Mouse (Mus musculus): ENCODE data around the gene Trim67.
"Not testable (repeated sequence)": the region's sequence is repeated elsewhere in the genome, so short reads cannot be mapped to it uniquely, and the experiment has no call there.

Gene Trim67

GRCm38 (mm10) chr8:124831941-124832340 is 39.0 kb downstream of the Trim67 start:
- DNase-seq (ENCODE audit: low read depth, low spot score): no peak

GRCm38 (mm10) chr8:124833430-124834205 is 40.7 kb downstream of the Trim67 start:
- no peak for DNase-seq (ENCODE audit: low read depth, low spot score)

DNA sequence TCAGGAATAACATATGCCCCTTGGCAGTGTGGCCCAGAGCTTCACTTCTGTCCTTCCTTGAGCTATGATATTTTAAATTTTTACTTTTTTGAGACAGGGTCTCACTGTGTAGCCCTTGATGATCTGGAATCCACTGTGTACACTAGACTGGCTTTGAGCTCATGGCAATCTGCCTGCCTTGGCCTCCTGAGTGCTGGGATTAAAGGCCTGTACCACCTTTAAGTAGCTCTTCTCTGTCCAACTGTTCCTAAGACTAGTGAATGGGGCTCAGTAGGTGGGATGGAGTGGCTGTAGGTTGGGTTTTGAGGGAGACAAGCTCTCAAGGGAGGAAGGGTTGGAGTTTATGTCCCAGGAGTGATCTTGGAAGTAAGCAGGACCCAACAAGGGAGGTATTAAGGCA is 43.0 kb downstream of the Trim67 start:
- DNase-seq (ENCODE audit: low read depth, low spot score): no peak

- no peak for DNase-seq (ENCODE audit: low read depth, low spot score)
Observed at GRCm38 (mm10) chr8:124836273-124836672, 43.4 kb downstream of the Trim67 start.

DNA sequence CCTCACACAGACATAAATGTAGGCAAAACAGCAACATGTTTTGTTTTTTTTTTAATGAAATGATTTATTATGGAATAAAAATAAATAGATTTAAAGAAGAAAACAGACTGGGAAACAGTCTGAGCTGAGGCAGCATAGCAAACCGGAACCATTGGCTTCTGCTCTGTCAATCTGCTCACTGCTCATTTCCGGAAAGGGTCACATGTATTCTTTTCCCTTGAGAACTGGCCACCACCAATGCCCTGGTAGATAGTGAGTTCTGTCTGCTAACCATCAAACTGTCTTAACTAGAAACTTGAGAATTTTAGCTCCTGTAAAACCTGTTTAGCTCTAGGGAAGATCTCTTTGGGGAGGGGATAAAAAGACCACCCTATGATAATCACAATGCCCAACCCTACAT is 44.0 kb downstream of the Trim67 start:
- DNase-seq (ENCODE audit: low read depth, low spot score): no peak

DNA sequence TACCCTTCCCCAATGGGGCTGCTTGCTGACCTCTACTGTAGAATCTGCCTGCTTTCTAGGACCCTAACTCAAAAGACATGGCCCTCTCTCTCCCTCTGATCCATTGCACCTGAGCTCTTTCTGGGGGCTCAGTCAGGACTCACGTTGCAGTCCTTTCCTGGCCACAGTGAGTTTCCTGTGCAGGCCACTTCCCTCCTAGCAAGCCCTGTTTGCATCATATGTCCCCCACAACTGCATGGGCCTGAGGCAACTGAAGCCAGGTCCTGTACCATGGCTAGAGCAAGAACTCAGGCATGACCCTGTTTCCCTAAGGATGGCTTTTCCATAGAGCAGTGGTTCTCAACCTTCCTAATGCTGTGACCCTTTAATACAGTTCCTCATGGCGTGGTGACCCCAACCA is 45.1 kb downstream of the Trim67 start:
- no peak for DNase-seq (ENCODE audit: low read depth, low spot score)

DNA sequence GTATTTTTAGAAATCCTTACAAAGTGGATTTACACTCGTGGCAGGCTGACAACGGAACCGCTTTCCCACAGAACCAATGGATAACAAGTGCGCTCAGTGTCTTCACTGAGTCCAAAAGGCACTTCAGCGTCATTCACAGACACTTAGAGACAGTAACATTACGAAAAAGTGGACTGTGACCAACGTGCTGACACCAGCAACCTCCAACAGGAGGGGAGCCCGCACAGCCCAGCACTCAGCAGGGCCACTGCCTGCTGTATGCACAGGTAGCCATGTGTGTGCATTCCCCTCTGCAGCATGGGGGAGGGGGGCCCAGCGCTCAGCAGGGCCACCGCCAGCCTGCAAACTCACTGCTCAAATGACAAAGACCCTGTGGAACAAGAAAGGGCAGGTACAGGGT is 46.5 kb downstream of the Trim67 start:
- DNase-seq (ENCODE audit: low read depth, low spot score): no peak

GRCm38 (mm10) chr8:124840900-124841299 is 48.0 kb downstream of the Trim67 start:
- DNase-seq (ENCODE audit: low read depth, low spot score): no peak

- no peak for DNase-seq (ENCODE audit: low read depth, low spot score)
Observed at GRCm38 (mm10) chr8:124841775-124842174, 48.9 kb downstream of the Trim67 start.

DNA sequence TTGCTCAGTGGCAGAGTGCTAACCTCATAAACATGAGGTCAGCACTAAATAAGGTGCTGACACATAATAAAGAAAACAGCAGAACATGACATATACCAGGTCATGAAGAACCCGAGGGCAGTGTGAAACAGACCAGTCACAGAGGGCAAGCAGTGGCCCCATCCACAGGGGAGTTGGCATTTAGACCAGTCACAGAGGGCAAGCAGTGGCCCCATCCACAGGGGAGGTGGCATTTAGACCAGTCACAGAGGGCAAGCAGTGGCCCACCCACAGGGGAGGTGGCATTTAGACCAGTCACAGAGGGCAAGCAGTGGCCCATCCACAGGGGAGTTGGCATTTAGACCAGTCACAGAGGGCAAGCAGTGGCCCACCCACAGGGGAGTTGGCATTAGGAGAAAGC is 50.0 kb downstream of the Trim67 start:
- not testable (repeated sequence) for DNase-seq (ENCODE audit: low read depth, low spot score)

DNA sequence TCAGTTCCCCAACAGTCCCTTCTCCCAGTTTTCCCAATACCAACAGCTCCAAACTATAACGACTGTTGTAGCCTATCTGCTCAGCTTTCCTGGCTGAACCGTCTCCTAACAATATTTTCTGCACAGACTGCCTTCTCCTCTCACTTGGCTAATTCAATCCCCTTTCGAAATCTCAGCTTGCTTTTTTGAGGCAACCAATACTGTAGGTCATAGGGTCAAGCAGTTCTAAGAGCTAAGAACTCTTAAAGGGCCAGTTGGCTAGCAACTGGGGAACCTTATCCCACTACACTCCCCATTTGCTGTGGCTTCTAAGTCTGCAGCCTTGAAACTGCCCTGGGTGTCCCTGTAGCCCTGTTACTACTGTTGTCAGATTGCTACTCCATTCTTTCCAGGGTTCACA is 52.2 kb downstream of the Trim67 start:
- no peak for DNase-seq (ENCODE audit: low read depth, low spot score)

DNA sequence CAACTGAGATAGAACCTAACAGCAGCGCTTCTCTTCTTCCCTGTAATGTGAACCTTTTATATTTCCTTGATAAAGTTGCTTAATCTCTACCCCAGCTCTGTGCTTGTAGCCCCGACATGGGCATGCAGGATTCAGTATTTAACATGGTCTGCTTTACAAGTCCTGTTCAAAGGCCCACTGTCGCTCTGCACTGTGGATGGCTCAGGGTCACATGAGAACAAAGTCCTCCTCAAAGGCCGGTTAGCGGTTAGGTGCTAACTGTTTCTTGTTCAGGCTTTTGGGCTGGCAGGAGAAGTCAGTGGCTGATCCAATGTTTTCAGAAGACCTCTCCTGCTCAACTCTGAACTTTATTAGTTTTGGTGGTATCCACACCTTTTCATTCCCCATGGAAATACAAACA is 52.7 kb downstream of the Trim67 start:
- no peak for DNase-seq (ENCODE audit: low read depth, low spot score)

DNA sequence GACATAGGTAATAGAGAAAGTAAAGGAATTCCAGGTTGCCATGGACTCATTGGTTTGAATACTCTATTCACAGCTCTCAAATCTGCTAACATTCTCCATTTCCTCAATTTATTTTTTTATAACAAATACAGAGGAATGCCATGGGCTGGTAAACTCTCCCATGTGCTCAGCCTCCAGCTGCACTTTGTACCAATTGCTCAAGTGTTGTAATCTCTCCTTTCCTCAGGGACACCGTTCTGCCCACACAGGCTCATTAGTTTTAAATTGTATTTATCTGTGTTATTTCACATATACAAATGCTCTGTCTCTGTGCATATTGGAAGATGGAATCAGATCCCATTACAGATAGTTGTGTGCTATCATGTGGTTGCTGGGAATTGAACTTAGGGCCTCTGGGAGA is 60.6 kb downstream of the Trim67 start:
- no peak for DNase-seq (ENCODE audit: low read depth, low spot score)

GRCm38 (mm10) chr8:124859466-124859865 is 66.6 kb downstream of the Trim67 start:
- DNase-seq (ENCODE audit: low read depth, low spot score): no peak

- no peak for DNase-seq (ENCODE audit: low read depth, low spot score)
Observed at GRCm38 (mm10) chr8:124860188-124860587, 67.3 kb downstream of the Trim67 start.

- peak; percentile 93 for DNase-seq (ENCODE audit: low read depth, low spot score)
Observed at GRCm38 (mm10) chr8:124862321-124863162, 69.7 kb downstream of the Trim67 start, which contains the start of the genes Gnpat and 2810004N23Rik. Gnpat (plus strand) TSS chr8:124863033. 2810004N23Rik (minus strand) TSS chr8:124863120.

DNA sequence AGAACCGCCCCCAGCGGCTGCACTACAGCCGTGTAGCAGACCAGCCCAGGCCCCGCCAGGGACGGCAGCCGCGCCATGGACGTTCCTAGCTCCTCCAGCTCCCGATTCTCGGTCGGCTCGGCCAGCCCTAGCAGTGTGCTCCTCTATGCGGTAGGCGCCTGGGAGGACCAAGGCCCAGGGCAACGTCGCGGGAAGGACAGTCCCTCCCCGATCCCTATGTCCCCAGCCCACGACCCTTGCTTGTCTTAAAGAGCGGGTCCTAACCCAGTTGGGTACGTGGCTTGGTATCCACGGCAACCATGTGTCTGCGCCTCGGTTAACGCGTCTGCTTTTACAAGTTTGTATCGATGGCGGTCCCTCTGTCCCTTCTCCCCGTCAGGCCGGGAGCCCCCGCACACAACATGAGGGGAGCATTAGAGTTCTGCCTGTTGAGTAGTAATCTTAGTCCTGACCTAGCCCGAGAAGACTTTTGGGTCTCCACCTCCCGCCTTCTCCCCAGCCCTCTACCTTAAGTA is 70.3 kb downstream of the Trim67 start:
- DNase-seq (ENCODE audit: low read depth, low spot score): no peak

DNA sequence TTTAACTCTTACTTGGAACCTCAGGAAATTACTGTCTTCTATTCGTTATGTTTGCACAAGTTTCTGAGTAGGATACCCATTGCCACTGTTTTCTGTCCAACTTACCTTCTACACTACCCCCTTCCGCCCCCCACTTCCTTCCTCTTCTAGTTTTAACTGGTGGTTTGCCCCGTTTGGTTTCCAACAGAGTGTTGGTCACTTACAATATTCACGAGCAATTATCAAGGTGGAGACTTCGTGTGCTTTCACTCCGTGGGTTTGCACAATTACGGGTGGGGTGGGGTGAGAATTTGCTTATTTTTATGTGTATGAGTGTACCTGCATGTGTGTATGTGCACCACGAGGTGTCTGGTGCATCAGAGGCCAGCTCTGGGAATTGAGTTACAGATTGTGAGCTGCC is 70.8 kb downstream of the Trim67 start:
- DNase-seq (ENCODE audit: low read depth, low spot score): no peak

GRCm38 (mm10) chr8:124866669-124867068 is 73.8 kb downstream of the Trim67 start:
- no peak for DNase-seq (ENCODE audit: low read depth, low spot score)

DNA sequence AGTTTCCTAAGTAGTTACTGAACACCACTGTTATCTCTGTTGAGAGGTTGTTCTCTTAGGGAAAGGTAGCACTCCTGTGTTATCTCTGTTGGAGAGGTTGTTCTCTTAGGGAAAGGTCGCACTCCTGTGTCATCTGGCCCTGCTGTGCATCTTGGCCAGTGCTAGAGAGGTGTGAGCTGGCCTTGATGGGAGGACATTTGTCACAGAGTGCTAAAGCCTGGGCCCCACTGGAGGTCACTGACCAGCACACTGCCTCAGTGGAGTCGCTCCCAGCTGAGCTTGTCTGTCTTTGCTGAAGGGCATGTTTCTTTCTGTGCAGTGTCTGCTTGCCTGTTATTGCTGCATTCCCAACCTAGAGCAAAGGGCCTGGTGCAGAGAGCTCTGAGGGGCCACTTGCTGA is 74.2 kb downstream of the Trim67 start:
- DNase-seq (ENCODE audit: low read depth, low spot score): no peak

GRCm38 (mm10) chr8:124869708-124870107 is 76.8 kb downstream of the Trim67 start:
- DNase-seq (ENCODE audit: low read depth, low spot score): no peak

- DNase-seq (ENCODE audit: low read depth, low spot score): no peak
Observed at GRCm38 (mm10) chr8:124871474-124871873, 78.6 kb downstream of the Trim67 start.

DNA sequence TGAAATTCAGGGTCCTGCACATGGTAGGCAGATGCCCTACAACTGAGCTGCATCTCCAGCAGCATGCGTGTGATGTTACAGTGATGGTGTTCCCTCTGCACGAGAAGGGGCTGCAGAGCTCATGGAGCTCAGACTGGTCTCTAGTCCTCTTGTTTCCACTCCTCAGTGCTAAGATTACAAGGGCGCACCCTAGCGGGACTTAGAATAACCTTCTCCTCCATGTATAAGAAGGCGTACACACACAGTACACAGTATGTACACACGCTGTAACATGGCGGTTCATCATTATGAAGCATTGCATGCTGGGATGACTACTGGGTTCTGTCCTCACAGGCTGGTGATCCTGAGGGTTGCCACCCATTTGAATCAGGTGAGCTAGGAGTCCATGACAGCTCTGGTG is 79.2 kb downstream of the Trim67 start:
- DNase-seq (ENCODE audit: low read depth, low spot score): no peak

Data from mesoderm, embryonic 11.5 days (tissue).